Mouse (Mus musculus): ENCODE results near the gene Gtf2a1l. TPM values are rescaled to one million over a fixed set of nuclear protein-coding genes. Genes with fewer than 3 reads are reported as not detected.

Gene Gtf2a1l
- polyA plus RNA-seq, 1 experiment from 2014 or later: 0.49 TPM

GRCm38 (mm10) chr17:88630554-88630948 lies 37.9 kb upstream of the Gtf2a1l start:
- H3K9ac ChIP-seq: no peak overlapping the region
- no peak overlapping the region for H3K4me2 ChIP-seq
- H3K36me3 ChIP-seq: no peaks in the 10 kb centered on the region
- H3K4me3 ChIP-seq: no peak overlapping the region
- H3K9me3 ChIP-seq: no peaks in the 10 kb centered on the region
- no peak for ATAC-seq (ENCODE audit: low FRiP score, low read depth)
- 69% methylated on average over 3 of the region's 3 CpGs for whole genome bisulfite sequencing
- peak overlapping the region; percentile 84 for H3K27ac ChIP-seq (replicated peaks)
- no peaks in the 10 kb centered on the region for H3K27me3 ChIP-seq
- H3K4me1 ChIP-seq (replicated peaks): peaks cover 22% of the 10 kb centered on the region

GRCm38 (mm10) chr17:88632631-88633030 lies 35.8 kb upstream of the Gtf2a1l start:
- H3K9me3 ChIP-seq: no peaks in the 10 kb centered on the region
- H3K9ac ChIP-seq: no peak overlapping the region
- no peak overlapping the region for H3K4me2 ChIP-seq
- no peak overlapping the region for H3K4me3 ChIP-seq
- no peak for ATAC-seq (ENCODE audit: low FRiP score, low read depth)
- peaks cover 22% of the 10 kb centered on the region for H3K4me1 ChIP-seq (replicated peaks)
- H3K27ac ChIP-seq (replicated peaks): no peak overlapping the region
- no peaks in the 10 kb centered on the region for H3K36me3 ChIP-seq
- 98% methylated on average over 3 of the region's 3 CpGs for WGBS
- H3K27me3 ChIP-seq: no peaks in the 10 kb centered on the region

GRCm38 (mm10) chr17:88636076-88636475 lies 32.4 kb upstream of the Gtf2a1l start:
- no peak overlapping the region for H3K27ac ChIP-seq (replicated peaks)
- no peak for ATAC-seq (ENCODE audit: low FRiP score, low read depth)
- no peak overlapping the region for H3K9ac ChIP-seq
- H3K27me3 ChIP-seq: no peaks in the 10 kb centered on the region
- no peak overlapping the region for H3K4me2 ChIP-seq
- WGBS: 82% methylated on average over 14 of the region's 14 CpGs
- H3K36me3 ChIP-seq: no peaks in the 10 kb centered on the region
- no peak overlapping the region for H3K4me3 ChIP-seq
- no peaks in the 10 kb centered on the region for H3K9me3 ChIP-seq
- no peaks in the 10 kb centered on the region; the same call in 1 of the 2 replicates for H3K4me1 ChIP-seq (replicated peaks)

GRCm38 (mm10) chr17:88636587-88636986 lies 31.9 kb upstream of the Gtf2a1l start:
- Histone ChIP-seq H3K4me1 (replicated peaks) (no peaks in the 10 kb centered on the region), H3K27me3 (no peaks in the 10 kb centered on the region), H3K9me3 (no peaks in the 10 kb centered on the region), H3K9ac (no peak overlapping the region), H3K4me3 (no peak overlapping the region), H3K4me2 (no peak overlapping the region), H3K36me3 (no peaks in the 10 kb centered on the region), H3K27ac (replicated peaks) (no peak overlapping the region)
- ATAC-seq (ENCODE audit: low FRiP score, low read depth): peak; percentile 23; the same call in 1 of the 2 replicates
- WGBS: 30% methylated on average over 12 of the region's 12 CpGs

GRCm38 (mm10) chr17:88641012-88641411 lies 27.4 kb upstream of the Gtf2a1l start:
- H3K9me3 ChIP-seq: no peaks in the 10 kb centered on the region
- H3K36me3 ChIP-seq: no peaks in the 10 kb centered on the region
- H3K27me3 ChIP-seq: no peaks in the 10 kb centered on the region
- no peaks in the 10 kb centered on the region for H3K4me1 ChIP-seq (replicated peaks)
- no peak overlapping the region for H3K4me3 ChIP-seq
- no peak overlapping the region for H3K9ac ChIP-seq
- no peak overlapping the region for H3K4me2 ChIP-seq
- ATAC-seq (ENCODE audit: low FRiP score, low read depth): no peak
- H3K27ac ChIP-seq (replicated peaks): no peak overlapping the region
- 33% methylated on average over 6 of the region's 6 CpGs for WGBS

GRCm38 (mm10) chr17:88641836-88642235 lies 26.6 kb upstream of the Gtf2a1l start:
- H3K9me3 ChIP-seq: no peaks in the 10 kb centered on the region
- no peaks in the 10 kb centered on the region for H3K4me1 ChIP-seq (replicated peaks)
- no peaks in the 10 kb centered on the region for H3K36me3 ChIP-seq
- H3K27me3 ChIP-seq: no peaks in the 10 kb centered on the region
- H3K27ac ChIP-seq (replicated peaks): no peak overlapping the region
- H3K4me3 ChIP-seq: no peak overlapping the region
- no peak for ATAC-seq (ENCODE audit: low FRiP score, low read depth)
- H3K4me2 ChIP-seq: no peak overlapping the region
- 90% methylated on average over 8 of the region's 8 CpGs for WGBS
- H3K9ac ChIP-seq: no peak overlapping the region

- Histone ChIP-seq H3K4me3 (no peak overlapping the region), H3K9ac (no peak overlapping the region), H3K36me3 (no peaks in the 10 kb centered on the region), H3K27ac (replicated peaks) (no peak overlapping the region), H3K9me3 (no peaks in the 10 kb centered on the region), H3K4me2 (no peak overlapping the region), H3K4me1 (replicated peaks) (no peaks in the 10 kb centered on the region), H3K27me3 (no peaks in the 10 kb centered on the region)
- 91% methylated on average over 7 of the region's 7 CpGs for WGBS
- ATAC-seq (ENCODE audit: low FRiP score, low read depth): no peak
Measured at GRCm38 (mm10) chr17:88644876-88645275, 23.6 kb upstream of the Gtf2a1l start.

- Histone ChIP-seq H3K9ac (no peak overlapping the region), H3K4me2 (no peak overlapping the region), H3K27ac (replicated peaks) (no peak overlapping the region), H3K36me3 (no peaks in the 10 kb centered on the region), H3K4me1 (replicated peaks) (no peaks in the 10 kb centered on the region), H3K4me3 (no peak overlapping the region), H3K27me3 (no peaks in the 10 kb centered on the region), H3K9me3 (no peaks in the 10 kb centered on the region)
- 94% methylated on average over 11 of the region's 11 CpGs for WGBS
- ATAC-seq (ENCODE audit: low FRiP score, low read depth): no peak
Measured at GRCm38 (mm10) chr17:88645299-88645698, 23.2 kb upstream of the Gtf2a1l start.

GRCm38 (mm10) chr17:88647149-88647548 lies 21.3 kb upstream of the Gtf2a1l start:
- no peaks in the 10 kb centered on the region for H3K9me3 ChIP-seq
- 95% methylated on average over 3 of the region's 3 CpGs for WGBS

GRCm38 (mm10) chr17:88652010-88652409 lies 16.4 kb upstream of the Gtf2a1l start:
- Histone ChIP-seq H3K4me2 (no peak overlapping the region), H3K27me3 (no peaks in the 10 kb centered on the region), H3K9me3 (no peaks in the 10 kb centered on the region), H3K4me3 (no peak overlapping the region), H3K27ac (replicated peaks) (no peak overlapping the region), H3K4me1 (replicated peaks) (peaks cover 12% of the 10 kb centered on the region), H3K9ac (no peak overlapping the region), H3K36me3 (no peaks in the 10 kb centered on the region)
- no peak for ATAC-seq (ENCODE audit: low FRiP score, low read depth)
- WGBS: 5% methylated on average over 9 of the region's 9 CpGs

More at GRCm38 (mm10) chr17:88647149-88647548, 21.3 kb upstream of the Gtf2a1l start:
- no peak for ATAC-seq (ENCODE audit: low FRiP score, low read depth)
- Histone ChIP-seq H3K36me3 (no peaks in the 10 kb centered on the region), H3K27ac (replicated peaks) (no peak overlapping the region), H3K9ac (no peak overlapping the region), H3K4me1 (replicated peaks) (0 out of 2 replicates have a peak, but pooled peaks cover 3% of the 10 kb centered on the region), H3K4me3 (no peak overlapping the region), H3K27me3 (no peaks in the 10 kb centered on the region), H3K4me2 (no peak overlapping the region)

GRCm38 (mm10) chr17:88652702-88653374 lies 15.6 kb upstream of the Gtf2a1l start:
- Histone ChIP-seq H3K27me3 (no peaks in the 10 kb centered on the region), H3K4me2 (peak overlapping the region; percentile 47), H3K9ac (no peak overlapping the region), H3K27ac (replicated peaks) (no peak overlapping the region), H3K36me3 (no peaks in the 10 kb centered on the region), H3K4me1 (replicated peaks) (peaks cover 12% of the 10 kb centered on the region), H3K4me3 (0 out of 2 replicates have a peak overlapping the region, but pooled peaks have one; percentile 7), H3K9me3 (no peaks in the 10 kb centered on the region)
- ATAC-seq (ENCODE audit: low FRiP score, low read depth): peak; percentile 88
- 17% methylated on average over 21 of the region's 21 CpGs for WGBS

GRCm38 (mm10) chr17:88653375-88653769 lies 15.1 kb upstream of the Gtf2a1l start:
- 0 out of 2 replicates have a peak, but pooled peaks have one; percentile 37 for ATAC-seq (ENCODE audit: low FRiP score, low read depth)
- Histone ChIP-seq H3K4me2 (peak overlapping the region; percentile 47), H3K36me3 (no peaks in the 10 kb centered on the region), H3K4me1 (replicated peaks) (peaks cover 12% of the 10 kb centered on the region), H3K27ac (replicated peaks) (no peak overlapping the region), H3K9ac (no peak overlapping the region), H3K4me3 (no peak overlapping the region), H3K27me3 (no peaks in the 10 kb centered on the region), H3K9me3 (no peaks in the 10 kb centered on the region)
- WGBS: 86% methylated on average over 4 of the region's 4 CpGs

- no peak for ATAC-seq (ENCODE audit: low FRiP score, low read depth)
- WGBS: 81% methylated on average over 6 of the region's 6 CpGs
- H3K36me3 ChIP-seq: no peaks in the 10 kb centered on the region
- H3K27ac ChIP-seq (replicated peaks): no peak overlapping the region
- no peak overlapping the region for H3K9ac ChIP-seq
- H3K4me1 ChIP-seq (replicated peaks): no peaks in the 10 kb centered on the region
- H3K27me3 ChIP-seq: no peaks in the 10 kb centered on the region
- no peaks in the 10 kb centered on the region for H3K9me3 ChIP-seq
- H3K4me3 ChIP-seq: no peak overlapping the region
- H3K4me2 ChIP-seq: no peak overlapping the region
Measured at GRCm38 (mm10) chr17:88658510-88658909, 9.9 kb upstream of the Gtf2a1l start.

All from hindbrain, embryonic 15.5 days (tissue).